Mouse (Mus musculus) ES-E14 (cell line): ENCODE measurements around the gene Slf2.

Experiments used
- CHD2 ChIP-seq: IDR thresholded peaks from 2 replicates; pipeline ENCODE4 v1.6.1; 2014; ENCODE audit warnings: mild to moderate bottlenecking, low read depth, low read length, inconsistent platforms
- HCFC1 ChIP-seq: IDR thresholded peaks from 2 replicates; pipeline ENCODE4 v1.6.1; 2012; ENCODE audit warnings: low read length, inconsistent platforms, borderline replicate concordance; ENCODE audit not compliant: insufficient read depth
- MAFK ChIP-seq: IDR thresholded peaks from 2 replicates; pipeline ENCODE4 v1.6.1; 2014; ENCODE audit warnings: mild to moderate bottlenecking, low read depth, low read length, inconsistent platforms; ENCODE audit not compliant: insufficient read depth
- ZC3H11A ChIP-seq: IDR thresholded peaks from 2 replicates; pipeline ENCODE4 v1.6.1; 2012; ENCODE audit warnings: low read depth, mild to moderate bottlenecking, inconsistent platforms, low read length, borderline replicate concordance
- ZNF384 ChIP-seq: IDR thresholded peaks from 2 replicates; pipeline ENCODE4 v1.6.1; 2012; ENCODE audit warnings: low read depth, low read length, inconsistent platforms

- TF ChIP-seq HCFC1 (no peak), MAFK (no peak), ZC3H11A (no peak), CHD2 (no peak), ZNF384 (no peak)
These were observed 87.4 kb downstream of the Slf2 start for GRCm38 (mm10) chr19:45018351-45018831.
